Mouse (Mus musculus) hindbrain, embryonic 10.5 days (tissue): ENCODE results near the gene Myh10. TPM values are rescaled to one million over a fixed set of nuclear protein-coding genes. Genes with fewer than 3 reads are reported as not detected.

Source experiments
- DNase-seq: peaks from one replicate; pipeline ENCODE4 v3.0.0-alpha.2; 2017; ENCODE audit warnings: low spot score
- H3K27ac ChIP-seq: fragments of 300-500 bp; sonication (generic); 2 replicates; pipeline ENCODE4 v1.5.1; 2016; ENCODE audit warnings: mild to moderate bottlenecking, moderate library complexity
- H3K27me3 ChIP-seq: fragments of 300-500 bp; sonication (generic); 2 replicates; pipeline ENCODE4 v1.6.1; 2016; ENCODE audit warnings: mild to moderate bottlenecking; ENCODE audit not compliant: poor library complexity, insufficient read depth, severe bottlenecking
- H3K36me3 ChIP-seq: fragments of 300-500 bp; sonication (generic); 2 replicates; pipeline ENCODE4 v1.6.1; 2016; ENCODE audit warnings: mild to moderate bottlenecking, moderate library complexity
- H3K4me1 ChIP-seq: fragments of 300-500 bp; sonication (generic); replicated peaks from 2 replicates; pipeline ENCODE4 v1.6.1; 2016; ENCODE audit warnings: mild to moderate bottlenecking
- H3K4me3 ChIP-seq: fragments of 300-500 bp; sonication (generic); 2 replicates; pipeline ENCODE4 v1.5.1; 2016; ENCODE audit warnings: mild to moderate bottlenecking, moderate library complexity
- H3K9me3 ChIP-seq: fragments of 300-500 bp; sonication (generic); 2 replicates; pipeline ENCODE4 v1.6.1; 2016; ENCODE audit warnings: mild to moderate bottlenecking, moderate library complexity
- WGBS: fragments of 180-500 bp; shearing (Covaris S2); methylation state at CpG from one replicate; pipeline ENCODE4 v1.1.7; 2016; 5-methylcytosine and 5-hydroxymethylcytosine counted together
- polyA plus RNA-seq: library from polyadenylated mRNA; unstranded; fragments of >200 nt; fragmentation: Nextera tagmentation; extraction: Ambion mirVana; gene quantifications from 2 replicates; pipeline ENCODE4 v1.2.1, GENCODE M21; 2016

Myh10 gene
- polyA plus RNA-seq, 1 experiment from 2014 or later: 111 TPM

DNA sequence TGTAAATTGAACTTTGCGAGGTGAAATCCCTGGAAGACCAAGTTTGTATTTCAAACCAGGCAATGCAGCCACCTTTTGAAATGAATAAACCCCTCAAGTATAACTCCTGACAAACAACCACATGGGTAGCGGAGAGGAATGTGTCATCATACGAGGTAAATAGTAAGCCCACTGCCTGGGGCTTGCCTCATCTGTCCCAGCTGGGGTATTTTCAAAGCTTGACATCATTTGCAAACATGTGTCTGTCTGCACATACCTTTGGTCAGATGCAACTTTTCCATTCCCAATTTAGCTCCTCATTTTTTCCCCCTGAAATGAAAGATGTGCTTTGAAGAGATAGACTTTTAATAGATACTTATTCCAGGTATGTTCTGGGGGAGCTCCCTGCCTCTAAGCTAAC lies 16.7 kb upstream of the Myh10 start:
- no peaks in the 10 kb centered on the region for H3K27me3 ChIP-seq
- no peaks in the 10 kb centered on the region for H3K36me3 ChIP-seq
- H3K4me1 ChIP-seq: no peaks in the 10 kb centered on the region
- no peak overlapping the region for H3K4me3 ChIP-seq
- no peaks in the 10 kb centered on the region for H3K9me3 ChIP-seq
- H3K27ac ChIP-seq: no peak overlapping the region
- DNase-seq: no peak
- 76% methylated on average over 3 of the region's 3 CpGs for WGBS

DNA sequence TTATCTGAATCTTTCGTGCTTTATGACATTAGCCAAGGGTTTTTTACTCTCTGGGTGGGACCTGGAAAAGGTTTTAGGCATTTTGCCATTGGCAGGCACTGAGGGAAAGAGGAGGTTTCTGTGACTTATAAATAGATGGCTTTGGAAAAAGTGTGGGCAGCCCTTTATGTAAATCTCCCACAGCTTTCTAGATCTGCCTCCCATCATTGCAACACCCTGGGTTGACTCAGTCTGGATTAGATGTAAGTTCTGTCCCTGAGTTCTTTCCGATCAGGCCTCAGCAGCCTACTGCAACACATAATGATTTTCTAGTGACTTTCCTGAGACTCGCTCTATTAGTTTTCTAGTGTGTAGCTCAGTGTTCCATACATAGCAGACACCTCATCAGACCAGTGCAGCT lies 16.1 kb upstream of the Myh10 start:
- Histone ChIP-seq H3K4me3 (no peak overlapping the region), H3K9me3 (no peaks in the 10 kb centered on the region), H3K4me1 (no peaks in the 10 kb centered on the region), H3K36me3 (no peaks in the 10 kb centered on the region), H3K27me3 (no peaks in the 10 kb centered on the region), H3K27ac (no peak overlapping the region)
- WGBS: 87% methylated on average over 3 of the region's 3 CpGs
- no peak for DNase-seq

DNA sequence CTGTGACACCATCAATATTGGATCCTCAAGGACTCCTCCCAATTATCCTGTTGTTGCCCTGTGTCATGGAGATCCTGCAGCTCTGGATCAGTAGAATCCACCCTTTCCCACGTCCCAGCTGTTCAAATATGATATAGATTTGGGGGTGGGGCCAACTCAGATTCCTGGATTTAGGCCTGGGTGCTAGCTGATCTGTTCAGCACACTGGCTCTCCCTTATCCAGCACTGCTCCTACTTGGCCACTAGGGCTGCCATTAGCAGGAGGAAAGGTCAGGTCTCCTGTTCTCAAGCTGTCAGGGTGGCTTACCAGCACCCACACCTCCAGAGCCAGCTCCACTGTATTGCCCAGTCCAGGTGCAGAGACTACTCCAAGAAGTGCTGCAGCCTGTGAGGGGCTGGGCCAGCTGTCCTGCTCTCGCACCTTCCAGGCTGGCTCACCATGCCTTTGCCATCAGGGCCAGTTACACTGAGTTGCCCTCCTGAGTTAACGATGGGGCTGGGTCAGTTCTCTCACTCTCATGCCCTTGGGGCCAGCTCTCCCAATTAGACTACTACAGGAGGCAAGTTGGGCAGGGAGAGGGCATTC lies 10.0 kb upstream of the Myh10 start:
- no peaks in the 10 kb centered on the region for H3K9me3 ChIP-seq
- no peak overlapping the region for H3K4me3 ChIP-seq
- 70% methylated on average over 3 of the region's 3 CpGs for WGBS
- DNase-seq: no peak
- no peaks in the 10 kb centered on the region for H3K36me3 ChIP-seq
- H3K27me3 ChIP-seq: no peaks in the 10 kb centered on the region
- peaks cover 4% of the 10 kb centered on the region; the same call in 1 of the 2 replicates for H3K4me1 ChIP-seq
- H3K27ac ChIP-seq: no peak overlapping the region

DNA sequence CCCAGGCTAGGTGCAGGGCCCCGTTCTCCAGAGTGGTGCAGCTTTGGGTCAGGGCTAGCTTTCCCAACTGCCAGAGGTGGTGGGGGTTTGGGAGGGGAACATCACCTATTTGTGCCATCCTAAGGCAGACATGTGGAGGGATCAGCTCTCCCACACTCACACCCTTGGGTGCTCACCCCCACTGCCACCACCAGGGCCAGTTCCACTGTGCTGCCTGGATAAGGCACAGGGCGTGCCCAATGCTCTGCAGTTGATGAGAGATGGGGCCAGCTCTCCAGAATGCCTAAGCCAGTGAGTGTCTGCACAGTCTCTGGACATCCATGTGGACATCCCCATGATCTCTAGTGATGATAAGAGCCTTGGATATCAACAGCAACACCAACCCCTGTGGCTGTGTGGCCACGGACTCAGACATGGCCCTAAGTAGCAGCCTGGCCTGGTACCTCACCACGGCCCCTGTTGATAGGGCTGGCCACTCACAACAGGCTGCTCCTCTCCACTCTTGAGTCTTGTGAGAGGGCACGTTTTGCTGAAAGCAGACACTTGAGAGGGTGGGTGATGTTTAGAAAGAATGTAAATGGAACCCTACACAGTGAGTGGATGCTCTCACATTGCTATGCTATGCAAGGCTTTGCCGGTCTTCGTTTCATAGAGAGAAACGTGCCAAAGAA lies 9.1 kb upstream of the Myh10 start:
- Histone ChIP-seq H3K9me3 (no peaks in the 10 kb centered on the region), H3K27me3 (no peaks in the 10 kb centered on the region), H3K4me3 (no peak overlapping the region), H3K4me1 (peaks cover 4% of the 10 kb centered on the region; the same call in 1 of the 2 replicates), H3K36me3 (no peaks in the 10 kb centered on the region), H3K27ac (no peak overlapping the region)
- WGBS: 83% methylated on average over 8 of the region's 8 CpGs
- no peak for DNase-seq

DNA sequence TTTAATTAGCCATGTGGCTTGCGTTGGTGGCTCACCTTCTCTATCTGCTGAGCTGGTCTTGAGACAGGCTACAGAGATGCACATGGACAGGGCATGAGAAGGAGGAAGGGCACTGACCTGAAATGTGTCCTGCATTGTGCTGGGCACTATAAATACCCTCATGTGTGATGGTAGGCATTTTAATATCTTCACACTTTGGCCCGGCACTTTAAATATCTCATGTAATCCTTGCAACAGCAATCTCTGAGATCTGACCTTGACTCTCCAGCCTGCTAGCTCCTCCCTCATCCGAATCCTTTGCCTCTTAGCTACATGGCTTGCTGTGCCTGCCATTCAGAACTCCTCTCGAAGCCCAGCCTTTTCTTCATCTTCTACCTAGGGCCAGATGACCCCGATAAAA lies 5.4 kb upstream of the Myh10 start:
- WGBS: 84% methylated on average over 5 of the region's 5 CpGs
- Histone ChIP-seq H3K4me1 (peaks cover 13% of the 10 kb centered on the region), H3K9me3 (no peaks in the 10 kb centered on the region), H3K4me3 (no peak overlapping the region), H3K36me3 (no peaks in the 10 kb centered on the region), H3K27ac (no peak overlapping the region), H3K27me3 (no peaks in the 10 kb centered on the region)
- no peak for DNase-seq

DNA sequence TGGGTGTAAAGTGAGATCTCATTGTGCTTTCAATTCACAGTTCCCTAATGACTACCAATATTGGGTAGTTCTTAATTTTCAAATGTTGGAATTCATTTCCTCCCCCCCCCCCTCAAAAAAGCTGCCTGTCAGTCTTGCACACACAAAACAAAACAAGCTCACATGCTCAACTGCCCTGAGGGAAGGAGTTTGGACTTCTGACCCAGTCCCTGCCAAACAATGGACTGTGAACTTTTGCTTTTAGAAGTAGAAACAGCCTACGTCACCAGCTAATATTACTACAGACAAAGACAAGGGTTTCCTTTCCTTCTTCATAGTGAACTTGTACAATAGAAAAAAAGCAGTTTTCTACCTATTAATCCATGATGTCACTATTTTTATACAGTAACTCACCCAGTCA lies 2.1 kb upstream of the Myh10 start:
- H3K27ac ChIP-seq: no peak overlapping the region
- no peaks in the 10 kb centered on the region for H3K27me3 ChIP-seq
- H3K36me3 ChIP-seq: no peaks in the 10 kb centered on the region
- no peaks in the 10 kb centered on the region for H3K9me3 ChIP-seq
- DNase-seq: no peak
- H3K4me3 ChIP-seq: no peak overlapping the region
- WGBS: 63% methylated on average over 1 of the region's 1 CpGs
- H3K4me1 ChIP-seq: peaks cover 24% of the 10 kb centered on the region

DNA sequence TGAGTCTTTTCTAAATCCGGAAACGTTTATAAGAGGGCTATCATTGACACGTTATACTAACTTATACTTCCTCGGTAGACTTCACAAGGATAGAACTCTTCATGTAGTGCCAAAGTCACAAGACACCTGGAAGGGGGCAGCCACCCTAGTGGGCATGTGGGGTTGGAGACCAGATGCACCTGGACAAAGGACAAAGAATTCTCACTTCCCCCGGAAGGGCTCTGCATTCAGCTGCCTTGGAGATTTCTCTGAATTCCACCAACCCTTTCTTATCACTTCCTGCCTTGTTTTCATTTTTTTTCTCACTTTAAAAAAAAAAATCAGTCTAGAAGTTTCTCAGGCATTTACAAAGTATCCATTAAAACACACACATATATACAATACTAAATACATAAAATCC lies 894 bp upstream of the Myh10 start:
- no peak for DNase-seq
- H3K36me3 ChIP-seq: no peaks in the 10 kb centered on the region
- H3K27me3 ChIP-seq: no peaks in the 10 kb centered on the region
- WGBS: 69% methylated on average over 5 of the region's 5 CpGs
- H3K4me1 ChIP-seq: peaks cover 33% of the 10 kb centered on the region
- H3K27ac ChIP-seq: no peak overlapping the region
- H3K4me3 ChIP-seq: no peak overlapping the region
- H3K9me3 ChIP-seq: no peaks in the 10 kb centered on the region

DNA sequence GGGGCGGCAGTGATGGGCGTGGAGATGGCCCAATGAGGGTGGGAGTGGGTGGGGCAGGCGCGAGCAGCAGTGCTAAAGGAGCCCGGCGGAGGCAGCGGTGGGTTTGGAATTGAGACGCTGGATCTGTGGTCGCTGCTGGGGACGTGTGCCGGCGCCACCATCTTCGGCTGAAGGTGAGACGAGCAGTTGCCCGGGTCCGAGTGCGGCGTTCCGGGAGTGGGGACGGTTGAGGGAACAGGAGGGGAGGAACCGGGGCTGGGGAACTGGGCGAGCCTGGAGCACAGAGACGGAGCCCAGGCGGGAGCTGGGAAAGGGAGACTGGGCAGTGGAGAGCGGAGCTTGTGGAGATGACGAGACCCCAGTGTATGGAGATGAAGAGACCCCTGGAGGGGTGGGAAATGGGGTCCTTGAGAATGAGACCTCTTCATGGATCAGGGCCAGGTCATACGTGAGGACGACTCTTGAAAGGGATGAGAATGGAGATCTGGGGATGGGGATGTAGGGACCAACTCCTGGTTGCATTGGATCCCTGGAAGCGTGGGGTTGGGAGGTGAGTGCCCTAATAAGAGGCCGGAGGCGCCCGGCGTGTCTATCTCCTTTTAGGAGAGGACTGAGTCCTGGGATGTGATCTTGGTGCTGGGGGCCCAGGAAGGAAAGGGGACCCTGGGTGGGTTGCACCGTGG lies 792 bp downstream of the Myh10 start:
- peaks cover 6% of the 10 kb centered on the region; the same call in 1 of the 2 replicates for H3K36me3 ChIP-seq
- peak overlapping the region; percentile 93 for H3K4me3 ChIP-seq
- under 1% methylated on average over 34 of the region's 34 CpGs for WGBS
- H3K4me1 ChIP-seq: peaks cover 33% of the 10 kb centered on the region
- no peak for DNase-seq
- no peaks in the 10 kb centered on the region for H3K27me3 ChIP-seq
- H3K9me3 ChIP-seq: no peaks in the 10 kb centered on the region
- H3K27ac ChIP-seq: peak overlapping the region; percentile 98

DNA sequence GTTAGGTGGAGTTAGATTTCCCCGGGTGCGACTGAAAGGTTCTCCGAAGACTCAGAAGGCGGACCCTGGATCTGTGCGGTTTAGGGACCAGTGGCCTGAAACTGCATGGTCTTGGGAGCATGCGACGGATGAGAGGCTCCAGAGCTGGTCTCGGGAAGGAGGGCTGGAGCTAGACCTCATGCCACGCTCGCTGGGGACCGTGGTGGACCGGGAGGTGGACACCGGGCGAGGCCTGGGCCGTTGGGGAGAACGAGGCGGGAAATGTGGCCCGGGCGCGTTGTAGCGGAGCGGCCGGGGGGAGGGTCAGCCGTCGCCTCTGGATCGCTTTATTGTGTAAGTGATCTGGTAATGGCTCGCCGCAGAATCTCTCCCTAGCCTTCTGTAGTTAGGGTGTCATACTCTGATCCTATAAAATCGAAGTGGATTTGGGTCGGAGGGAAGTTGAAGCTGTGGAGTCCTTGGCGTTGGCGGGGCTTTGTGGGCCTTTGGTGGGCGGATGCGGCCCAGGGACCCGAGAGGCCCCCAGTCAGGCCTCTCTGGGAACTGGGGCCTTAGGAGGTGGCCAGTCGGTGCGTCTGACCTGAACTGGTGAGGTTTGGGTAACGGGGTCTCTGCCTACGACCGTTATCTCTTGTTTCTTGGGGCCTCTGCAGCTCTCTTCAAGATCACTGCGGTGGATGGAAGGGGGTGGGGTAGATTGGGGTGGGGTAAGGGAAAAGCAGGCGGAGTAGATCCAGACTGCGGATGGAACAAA lies 1.5 kb downstream of the Myh10 start:
- Histone ChIP-seq H3K27me3 (no peaks in the 10 kb centered on the region), H3K36me3 (peaks cover 10% of the 10 kb centered on the region), H3K4me3 (peak overlapping the region; percentile 93), H3K27ac (peak overlapping the region; percentile 98), H3K4me1 (peaks cover 33% of the 10 kb centered on the region), H3K9me3 (no peaks in the 10 kb centered on the region)
- WGBS: under 1% methylated on average over 43 of the region's 43 CpGs
- peak; percentile 70 for DNase-seq

DNA sequence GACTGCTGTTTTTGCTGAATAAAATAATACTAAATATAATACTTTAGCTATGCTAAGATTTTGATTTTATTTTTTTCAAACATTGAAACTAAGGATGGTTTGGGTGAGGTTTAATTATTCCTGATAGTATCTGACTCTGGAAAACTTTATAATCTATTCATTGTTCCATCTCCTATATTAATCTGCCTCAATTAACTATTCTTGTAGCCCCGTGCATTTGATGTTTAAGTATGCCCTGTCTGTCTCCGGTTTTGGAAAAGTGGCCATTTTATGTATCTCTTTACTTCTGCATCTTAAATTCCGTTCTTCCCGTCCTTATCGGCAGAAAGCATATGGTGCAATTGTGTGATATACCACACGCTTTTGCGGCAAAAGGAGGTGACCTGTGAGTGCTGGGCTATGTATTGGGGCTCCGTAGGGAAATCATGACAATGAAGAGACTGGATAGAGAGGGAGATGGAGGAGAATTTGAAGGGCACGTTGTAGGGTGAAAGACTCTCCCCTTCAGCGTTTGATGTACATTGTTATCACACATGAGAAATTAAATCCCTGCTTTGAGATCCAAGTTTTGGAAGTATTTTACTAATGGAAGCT lies 2.2 kb downstream of the Myh10 start:
- 35% methylated on average over 10 of the region's 10 CpGs for WGBS
- Histone ChIP-seq H3K9me3 (no peaks in the 10 kb centered on the region), H3K27ac (peak overlapping the region; percentile 98), H3K4me1 (peaks cover 33% of the 10 kb centered on the region), H3K36me3 (peaks cover 17% of the 10 kb centered on the region), H3K4me3 (peak overlapping the region; percentile 93), H3K27me3 (no peaks in the 10 kb centered on the region)
- DNase-seq: peak; percentile 23

DNA sequence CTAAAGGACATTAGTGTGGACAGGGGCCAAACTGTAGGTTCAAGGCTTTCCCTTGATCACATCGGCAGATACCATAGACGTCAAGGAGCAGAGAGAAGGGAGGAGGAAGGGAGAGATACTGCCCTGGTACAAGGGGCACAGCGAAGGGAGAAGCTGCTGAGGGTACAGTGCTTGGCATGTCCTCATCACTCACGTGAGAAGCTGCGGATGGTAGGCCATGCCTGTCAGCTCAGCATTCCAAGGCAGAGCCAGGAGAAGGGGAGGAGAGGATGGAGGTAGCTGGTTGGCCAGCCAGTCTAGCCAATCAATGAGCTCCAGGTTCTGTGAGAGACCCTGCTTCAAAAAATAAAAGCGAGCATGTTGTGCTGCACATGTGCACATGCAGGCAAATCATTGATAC lies 11.0 kb downstream of the Myh10 start:
- WGBS: 91% methylated on average over 6 of the region's 6 CpGs
- no peak for DNase-seq
- Histone ChIP-seq H3K36me3 (peaks cover 97% of the 10 kb centered on the region), H3K27me3 (no peaks in the 10 kb centered on the region), H3K27ac (no peak overlapping the region), H3K4me1 (no peaks in the 10 kb centered on the region), H3K4me3 (no peak overlapping the region), H3K9me3 (peaks cover 23% of the 10 kb centered on the region; the same call in 1 of the 2 replicates)

DNA sequence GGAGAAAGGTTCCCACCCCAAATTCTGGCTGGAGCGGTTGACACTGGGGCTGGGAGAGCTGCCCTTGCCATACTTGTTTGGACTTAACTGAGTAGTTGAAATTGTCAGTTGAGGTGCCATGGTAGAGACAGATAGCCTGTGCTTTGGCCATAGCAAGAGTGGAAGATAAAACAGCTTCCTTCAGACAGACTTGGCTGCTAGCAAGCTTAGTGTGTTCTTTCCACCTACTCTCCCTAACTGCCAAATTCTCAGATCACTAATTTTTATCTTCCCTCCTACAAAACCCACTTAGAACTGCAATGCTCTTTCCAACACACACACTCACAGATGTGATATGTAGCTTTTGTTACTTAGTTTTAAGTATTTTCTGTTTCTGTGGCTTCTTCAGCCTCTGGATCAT lies 12.0 kb downstream of the Myh10 start:
- Histone ChIP-seq H3K4me1 (no peaks in the 10 kb centered on the region), H3K36me3 (peaks cover 96% of the 10 kb centered on the region), H3K27me3 (no peaks in the 10 kb centered on the region), H3K4me3 (no peak overlapping the region), H3K9me3 (peaks cover 23% of the 10 kb centered on the region; the same call in 1 of the 2 replicates), H3K27ac (no peak overlapping the region)
- no peak for DNase-seq
- WGBS: 94% methylated on average over 1 of the region's 1 CpGs
